Mouse (Mus musculus) leukemia stem cell, adult 10-12 weeks (primary cell): ENCODE measurements around the gene Scn8a. TPM values are rescaled to one million over a fixed set of nuclear protein-coding genes. Genes with fewer than 3 reads are reported as not detected.

ENCODE experiments used
- polyA plus RNA-seq: library from polyadenylated mRNA; stranded (reverse); fragments of >175 nt; gene quantifications from 2 replicates; pipeline ENCODE4 v1.2.3, GENCODE M21; 2012; ENCODE audit warnings: low replicate concordance

The Scn8a gene
- 0.19 TPM in 1 of 2 replicates, not detected in the other for polyA plus RNA-seq

GRCm38 (mm10) chr15:100869558-100869957 is at the start of gene Scn8a:
TSS of gene Scn8a (plus strand) at chr15:100869858.

GRCm38 (mm10) chr15:101047194-101047555 is 177.5 kb downstream of the Scn8a start, which contains the start of gene Gm47841:
TSS of gene Gm47841 (minus strand) at chr15:101047397.

GRCm38 (mm10) chr15:101077813-101078730 is 208.4 kb downstream of the Scn8a start, which contains the start of gene Fignl2:
TSS of gene Fignl2 (minus strand) at chr15:101078567.

Other genes starting within 250 kb of the Scn8a start
- gene Smagp, start 232.9 kb upstream of the Scn8a start, polyA plus RNA-seq = 24.7 and 54.4 TPM in 2 replicates
- gene Bin2, start 200.3 kb upstream of the Scn8a start, polyA plus RNA-seq = 86.9 and 195 TPM in 2 replicates
- 4.6 and 12.9 TPM in 2 replicates for gene Cela1, start 181.9 kb upstream of the Scn8a start, polyA plus RNA-seq
- gene Galnt6, start 140.5 kb upstream of the Scn8a start, polyA plus RNA-seq = 5.8 and 9.5 TPM in 2 replicates
- gene Slc4a8, start 108.1 kb upstream of the Scn8a start, polyA plus RNA-seq = 2.9 and 5.0 TPM in 2 replicates
- not detected in 2 replicates for gene Gm47841, start 177.5 kb downstream of the Scn8a start, polyA plus RNA-seq
- 0.31 and 0.45 TPM in 2 replicates for gene Fignl2, start 208.7 kb downstream of the Scn8a start, polyA plus RNA-seq
- gene Ankrd33, start 245.9 kb downstream of the Scn8a start, polyA plus RNA-seq = not detected in 2 replicates